Mouse (Mus musculus): ENCODE data around the gene Mmp1b.

DNA sequence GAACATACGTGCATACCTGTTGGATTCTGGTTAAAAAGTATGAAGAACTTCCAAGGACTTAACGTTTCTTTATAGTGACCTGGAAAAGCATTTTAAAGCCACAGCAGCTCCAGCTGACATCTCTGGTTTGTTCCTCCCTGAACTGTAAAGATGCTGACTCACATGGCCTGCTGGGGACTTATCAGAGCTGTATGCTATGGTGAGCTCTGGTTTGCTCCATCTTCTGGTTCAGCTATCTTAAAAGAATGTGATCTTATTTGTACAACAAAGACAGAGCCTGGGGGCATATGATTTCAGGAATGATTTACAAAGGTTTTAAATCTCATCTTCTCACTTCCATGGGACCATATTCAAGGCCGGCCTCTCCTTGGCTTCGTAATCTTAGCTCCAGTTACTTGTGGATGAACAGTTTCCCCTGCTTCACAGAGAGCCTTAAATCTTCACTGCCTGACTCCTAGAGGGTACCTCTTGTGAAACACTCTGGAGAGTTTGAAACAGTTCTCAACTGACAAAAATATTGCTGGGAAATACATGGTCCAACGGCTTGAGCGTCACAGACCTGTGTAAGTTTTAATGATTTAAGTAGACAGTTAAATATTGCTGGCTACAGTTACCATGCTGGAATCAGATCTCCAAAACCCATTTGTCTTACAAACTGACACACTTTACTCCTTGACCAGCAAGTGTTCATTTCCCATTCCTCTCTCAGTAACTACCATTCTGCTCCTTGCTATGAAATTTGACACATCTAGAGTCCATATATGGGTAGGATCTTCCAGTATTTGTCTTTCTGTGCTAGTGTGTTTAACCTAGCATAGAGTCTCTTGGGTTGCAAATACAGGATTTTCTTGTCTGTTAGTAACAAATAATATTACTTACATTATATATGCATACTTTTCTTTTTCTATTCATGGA is 51.8 kb downstream of the Mmp1b start:
- TF ChIP-seq CTCF (IDR thresholded peaks at IDR 0.05; ENCODE audit: control insufficient read depth, insufficient read depth, low read length) (no peak), POLR2A (IDR thresholded peaks at IDR 0.05; ENCODE audit: borderline replicate concordance, control insufficient read depth, low read depth, low read length) (no peak)

Measured in bone marrow, adult 2 months (tissue).